Mouse (Mus musculus): ENCODE measurements around the gene Dpp6. TPM values are rescaled to one million over a fixed set of nuclear protein-coding genes. Genes with fewer than 3 reads are reported as not detected.

Gene Dpp6
- polyA plus RNA-seq, 1 experiment from 2014 or later = 4.5 TPM

- DNase-seq (ENCODE audit: low spot score) (no peak), ATAC-seq (replicated peaks; ENCODE audit: insufficient number of reproducible peaks, low FRiP score, low TSS enrichment, low read depth) (no peak)
- WGBS = 85% methylated on average over 5 of the region's 5 CpGs
- no peak overlapping the region for H3K4me3 ChIP-seq (ENCODE audit: low read depth, low read length)
- no peaks in the 10 kb centered on the region for H3K27me3 ChIP-seq (ENCODE audit: control insufficient read depth, insufficient read depth, low read length)
- H3K9ac ChIP-seq (replicated peaks; ENCODE audit: low read length) = no peak overlapping the region
- H3K9me3 ChIP-seq (replicated peaks; ENCODE audit: control insufficient read depth, low read length) = no peaks in the 10 kb centered on the region
- H3K27ac ChIP-seq (replicated peaks; ENCODE audit: low read depth, low read length) = no peak overlapping the region
- no peaks in the 10 kb centered on the region for H3K4me1 ChIP-seq (ENCODE audit: control insufficient read depth, insufficient read depth, low read length)
- no peaks in the 10 kb centered on the region for H3K36me3 ChIP-seq (replicated peaks; ENCODE audit: control insufficient read depth, insufficient read depth, low read depth, low read length)
- no peak overlapping the region for H3K4me2 ChIP-seq (ENCODE audit: low read depth, low read length)
Measured at GRCm38 (mm10) chr5:27732288-27732868, 915.4 kb downstream of the Dpp6 start.

GRCm38 (mm10) chr5:27737168-27737567, 920.2 kb downstream of the Dpp6 start:
- Histone ChIP-seq H3K4me1 (ENCODE audit: control insufficient read depth, insufficient read depth, low read length) (no peaks in the 10 kb centered on the region), H3K4me2 (ENCODE audit: low read depth, low read length) (no peak overlapping the region), H3K36me3 (replicated peaks; ENCODE audit: control insufficient read depth, insufficient read depth, low read depth, low read length) (no peaks in the 10 kb centered on the region), H3K9me3 (replicated peaks; ENCODE audit: control insufficient read depth, low read length) (no peaks in the 10 kb centered on the region), H3K4me3 (ENCODE audit: low read depth, low read length) (no peak overlapping the region), H3K27me3 (ENCODE audit: control insufficient read depth, insufficient read depth, low read length) (no peaks in the 10 kb centered on the region), H3K9ac (replicated peaks; ENCODE audit: low read length) (no peak overlapping the region), H3K27ac (replicated peaks; ENCODE audit: low read depth, low read length) (no peak overlapping the region)
- ATAC-seq (replicated peaks; ENCODE audit: insufficient number of reproducible peaks, low FRiP score, low TSS enrichment, low read depth) (peak; percentile 90), DNase-seq (ENCODE audit: low spot score) (peak; percentile 92)
- WGBS = 12% methylated on average over 3 of the region's 3 CpGs

- Histone ChIP-seq H3K4me2 (ENCODE audit: low read depth, low read length) (no peak overlapping the region), H3K4me3 (ENCODE audit: low read depth, low read length) (no peak overlapping the region), H3K27me3 (ENCODE audit: control insufficient read depth, insufficient read depth, low read length) (no peaks in the 10 kb centered on the region), H3K27ac (replicated peaks; ENCODE audit: low read depth, low read length) (no peak overlapping the region), H3K36me3 (replicated peaks; ENCODE audit: control insufficient read depth, insufficient read depth, low read depth, low read length) (peaks cover 3% of the 10 kb centered on the region; the same call in 1 of the 2 replicates), H3K9me3 (replicated peaks; ENCODE audit: control insufficient read depth, low read length) (no peaks in the 10 kb centered on the region), H3K9ac (replicated peaks; ENCODE audit: low read length) (no peak overlapping the region), H3K4me1 (ENCODE audit: control insufficient read depth, insufficient read depth, low read length) (no peaks in the 10 kb centered on the region)
- ATAC-seq (replicated peaks; ENCODE audit: insufficient number of reproducible peaks, low FRiP score, low TSS enrichment, low read depth) (no peak), DNase-seq (ENCODE audit: low spot score) (no peak)
- WGBS = 88% methylated on average over 6 of the region's 6 CpGs
Measured at GRCm38 (mm10) chr5:27739216-27739615, 922.2 kb downstream of the Dpp6 start.

GRCm38 (mm10) chr5:27744944-27745343, 927.9 kb downstream of the Dpp6 start:
- H3K4me1 ChIP-seq (ENCODE audit: control insufficient read depth, insufficient read depth, low read length) = no peaks in the 10 kb centered on the region
- no peak overlapping the region for H3K4me2 ChIP-seq (ENCODE audit: low read depth, low read length)
- peaks cover 3% of the 10 kb centered on the region; the same call in 1 of the 2 replicates for H3K36me3 ChIP-seq (replicated peaks; ENCODE audit: control insufficient read depth, insufficient read depth, low read depth, low read length)
- H3K9me3 ChIP-seq (replicated peaks; ENCODE audit: control insufficient read depth, low read length) = no peaks in the 10 kb centered on the region
- H3K27me3 ChIP-seq (ENCODE audit: control insufficient read depth, insufficient read depth, low read length) = no peaks in the 10 kb centered on the region
- H3K27ac ChIP-seq (replicated peaks; ENCODE audit: low read depth, low read length) = no peak overlapping the region
- no peak overlapping the region for H3K9ac ChIP-seq (replicated peaks; ENCODE audit: low read length)
- WGBS = 96% methylated on average over 1 of the region's 1 CpGs
- DNase-seq (ENCODE audit: low spot score) (no peak), ATAC-seq (replicated peaks; ENCODE audit: insufficient number of reproducible peaks, low FRiP score, low TSS enrichment, low read depth) (no peak)
- no peak overlapping the region for H3K4me3 ChIP-seq (ENCODE audit: low read depth, low read length)

GRCm38 (mm10) chr5:27765780-27766179, 948.8 kb downstream of the Dpp6 start:
- Histone ChIP-seq H3K4me2 (ENCODE audit: low read depth, low read length) (no peak overlapping the region), H3K4me1 (ENCODE audit: control insufficient read depth, insufficient read depth, low read length) (no peaks in the 10 kb centered on the region), H3K9ac (replicated peaks; ENCODE audit: low read length) (no peak overlapping the region), H3K27me3 (ENCODE audit: control insufficient read depth, insufficient read depth, low read length) (no peaks in the 10 kb centered on the region), H3K36me3 (replicated peaks; ENCODE audit: control insufficient read depth, insufficient read depth, low read depth, low read length) (peaks cover 2% of the 10 kb centered on the region), H3K27ac (replicated peaks; ENCODE audit: low read depth, low read length) (no peak overlapping the region), H3K9me3 (replicated peaks; ENCODE audit: control insufficient read depth, low read length) (no peaks in the 10 kb centered on the region), H3K4me3 (ENCODE audit: low read depth, low read length) (no peak overlapping the region)
- WGBS = 90% methylated on average over 4 of the region's 4 CpGs
- no peak for ATAC-seq (replicated peaks; ENCODE audit: insufficient number of reproducible peaks, low FRiP score, low TSS enrichment, low read depth)
- no peak for DNase-seq (ENCODE audit: low spot score)

- DNase-seq (ENCODE audit: low spot score) (no peak), ATAC-seq (replicated peaks; ENCODE audit: insufficient number of reproducible peaks, low FRiP score, low TSS enrichment, low read depth) (no peak)
- H3K36me3 ChIP-seq (replicated peaks; ENCODE audit: control insufficient read depth, insufficient read depth, low read depth, low read length) = peaks cover 7% of the 10 kb centered on the region
Measured at GRCm38 (mm10) chr5:27767948-27768347, 950.9 kb downstream of the Dpp6 start.

More at GRCm38 (mm10) chr5:27767948-27768347, 950.9 kb downstream of the Dpp6 start:
- Histone ChIP-seq H3K4me2 (ENCODE audit: low read depth, low read length) (no peak overlapping the region), H3K9me3 (replicated peaks; ENCODE audit: control insufficient read depth, low read length) (no peaks in the 10 kb centered on the region), H3K4me3 (ENCODE audit: low read depth, low read length) (no peak overlapping the region), H3K27me3 (ENCODE audit: control insufficient read depth, insufficient read depth, low read length) (no peaks in the 10 kb centered on the region), H3K9ac (replicated peaks; ENCODE audit: low read length) (no peak overlapping the region), H3K4me1 (ENCODE audit: control insufficient read depth, insufficient read depth, low read length) (no peaks in the 10 kb centered on the region), H3K27ac (replicated peaks; ENCODE audit: low read depth, low read length) (no peak overlapping the region)
- WGBS = 88% methylated on average over 5 of the region's 5 CpGs
